Mouse (Mus musculus): ENCODE results near the gene Snap23. TPM values are rescaled to one million over a fixed set of nuclear protein-coding genes. Genes with fewer than 3 reads are reported as not detected.

The Snap23 gene
- polyA plus RNA-seq, 1 experiment from 2014 or later: 46.4 TPM

GRCm38 (mm10) chr2:120589759-120590158 is 22.3 kb downstream of the Snap23 start:
- Histone ChIP-seq H3K27ac (replicated peaks) (no peak overlapping the region), H3K4me1 (no peaks in the 10 kb centered on the region), H3K36me3 (peaks cover 86% of the 10 kb centered on the region), H3K4me3 (no peak overlapping the region), H3K4me2 (no peak overlapping the region), H3K9me3 (no peaks in the 10 kb centered on the region), H3K9ac (no peak overlapping the region), H3K27me3 (replicated peaks) (no peaks in the 10 kb centered on the region)
- 86% methylated on average over 5 of the region's 5 CpGs for WGBS
- ATAC-seq (ENCODE audit: extremely low read depth, insufficient number of reproducible peaks, low FRiP score, low TSS enrichment): no peak

- 98% methylated on average over 1 of the region's 1 CpGs for WGBS
- no peak overlapping the region for H3K4me3 ChIP-seq
- H3K4me2 ChIP-seq: no peak overlapping the region
- no peaks in the 10 kb centered on the region for H3K4me1 ChIP-seq
- no peaks in the 10 kb centered on the region for H3K27me3 ChIP-seq (replicated peaks)
- no peaks in the 10 kb centered on the region for H3K9me3 ChIP-seq
- no peak overlapping the region for H3K9ac ChIP-seq
- H3K27ac ChIP-seq (replicated peaks): no peak overlapping the region
- ATAC-seq (ENCODE audit: extremely low read depth, insufficient number of reproducible peaks, low FRiP score, low TSS enrichment): no peak
- H3K36me3 ChIP-seq: peaks cover 85% of the 10 kb centered on the region
Measured at GRCm38 (mm10) chr2:120592227-120592626, 24.8 kb downstream of the Snap23 start.

GRCm38 (mm10) chr2:120597734-120598133 is 30.3 kb downstream of the Snap23 start:
- no peak overlapping the region for H3K9ac ChIP-seq
- H3K4me1 ChIP-seq: no peaks in the 10 kb centered on the region
- 80% methylated on average over 2 of the region's 2 CpGs for WGBS
- H3K4me3 ChIP-seq: no peak overlapping the region
- no peak overlapping the region for H3K27ac ChIP-seq (replicated peaks)
- H3K9me3 ChIP-seq: no peaks in the 10 kb centered on the region
- ATAC-seq (ENCODE audit: extremely low read depth, insufficient number of reproducible peaks, low FRiP score, low TSS enrichment): no peak
- H3K4me2 ChIP-seq: no peak overlapping the region
- H3K36me3 ChIP-seq: peaks cover 91% of the 10 kb centered on the region
- no peaks in the 10 kb centered on the region for H3K27me3 ChIP-seq (replicated peaks)

- H3K9ac ChIP-seq: no peak overlapping the region
- H3K27me3 ChIP-seq (replicated peaks): no peaks in the 10 kb centered on the region
- H3K27ac ChIP-seq (replicated peaks): no peak overlapping the region
- no peak overlapping the region for H3K4me2 ChIP-seq
- peaks cover 86% of the 10 kb centered on the region for H3K36me3 ChIP-seq
- H3K4me1 ChIP-seq: no peaks in the 10 kb centered on the region
- ATAC-seq (ENCODE audit: extremely low read depth, insufficient number of reproducible peaks, low FRiP score, low TSS enrichment): no peak
- 85% methylated on average over 4 of the region's 4 CpGs for WGBS
- no peak overlapping the region for H3K4me3 ChIP-seq
- H3K9me3 ChIP-seq: no peaks in the 10 kb centered on the region
Measured at GRCm38 (mm10) chr2:120599506-120599905, 32.0 kb downstream of the Snap23 start.

- H3K4me1 ChIP-seq: peaks cover 24% of the 10 kb centered on the region
- no peak overlapping the region for H3K4me3 ChIP-seq
- no peak overlapping the region for H3K4me2 ChIP-seq
- H3K9ac ChIP-seq: no peak overlapping the region
- H3K36me3 ChIP-seq: peaks cover 40% of the 10 kb centered on the region
- H3K9me3 ChIP-seq: no peaks in the 10 kb centered on the region
- 62% methylated on average over 6 of the region's 6 CpGs for WGBS
- H3K27ac ChIP-seq (replicated peaks): no peak overlapping the region
- ATAC-seq (ENCODE audit: extremely low read depth, insufficient number of reproducible peaks, low FRiP score, low TSS enrichment): no peak
- no peaks in the 10 kb centered on the region for H3K27me3 ChIP-seq (replicated peaks)
Measured at GRCm38 (mm10) chr2:120606021-120606690, 38.7 kb downstream of the Snap23 start.

GRCm38 (mm10) chr2:120608830-120609723 is 41.6 kb downstream of the Snap23 start, which contains the start of the genes Haus2 and Lrrc57:
TSS of gene Haus2 (plus strand) at chr2:120609383.
TSS of gene Lrrc57 (minus strand) at chr2:120609520.
- ATAC-seq (ENCODE audit: extremely low read depth, insufficient number of reproducible peaks, low FRiP score, low TSS enrichment): peak; percentile 90
- Histone ChIP-seq H3K36me3 (peaks cover 30% of the 10 kb centered on the region), H3K4me2 (peak within 1 kb of the TSS; percentile 95), H3K4me3 (peak within 1 kb of the TSS; percentile 90), H3K9ac (peak within 1 kb of the TSS; percentile 92), H3K27ac (replicated peaks) (peak within 1 kb of the TSS; percentile 95), H3K27me3 (replicated peaks) (no peaks in the 10 kb centered on the region), H3K4me1 (peaks cover 26% of the 10 kb centered on the region), H3K9me3 (no peaks in the 10 kb centered on the region)
- WGBS: under 1% methylated on average over 52 of the region's 52 CpGs

GRCm38 (mm10) chr2:120616279-120617163 is 49.0 kb downstream of the Snap23 start:
- WGBS: 79% methylated on average over 5 of the region's 5 CpGs
- no peaks in the 10 kb centered on the region for H3K27me3 ChIP-seq (replicated peaks)
- no peak overlapping the region for H3K4me3 ChIP-seq
- no peaks in the 10 kb centered on the region for H3K9me3 ChIP-seq
- no peak overlapping the region for H3K9ac ChIP-seq
- H3K36me3 ChIP-seq: peaks cover 71% of the 10 kb centered on the region
- no peak overlapping the region for H3K27ac ChIP-seq (replicated peaks)
- H3K4me2 ChIP-seq: no peak overlapping the region
- ATAC-seq (ENCODE audit: extremely low read depth, insufficient number of reproducible peaks, low FRiP score, low TSS enrichment): no peak
- no peaks in the 10 kb centered on the region for H3K4me1 ChIP-seq

- Histone ChIP-seq H3K4me1 (no peaks in the 10 kb centered on the region), H3K27me3 (replicated peaks) (no peaks in the 10 kb centered on the region), H3K4me2 (no peak overlapping the region), H3K27ac (replicated peaks) (no peak overlapping the region), H3K36me3 (peaks cover 55% of the 10 kb centered on the region), H3K9me3 (no peaks in the 10 kb centered on the region), H3K9ac (no peak overlapping the region), H3K4me3 (no peak overlapping the region)
- no peak for ATAC-seq (ENCODE audit: extremely low read depth, insufficient number of reproducible peaks, low FRiP score, low TSS enrichment)
- 100% methylated on average over 1 of the region's 1 CpGs for WGBS
Measured at GRCm38 (mm10) chr2:120619538-120619937, 52.1 kb downstream of the Snap23 start.

GRCm38 (mm10) chr2:120622920-120623319 is 55.4 kb downstream of the Snap23 start:
- no peaks in the 10 kb centered on the region for H3K27me3 ChIP-seq (replicated peaks)
- no peaks in the 10 kb centered on the region for H3K9me3 ChIP-seq
- H3K36me3 ChIP-seq: peaks cover 25% of the 10 kb centered on the region
- H3K4me2 ChIP-seq: no peak overlapping the region
- ATAC-seq (ENCODE audit: extremely low read depth, insufficient number of reproducible peaks, low FRiP score, low TSS enrichment): no peak
- H3K27ac ChIP-seq (replicated peaks): no peak overlapping the region
- no peaks in the 10 kb centered on the region for H3K4me1 ChIP-seq
- no peak overlapping the region for H3K9ac ChIP-seq
- no peak overlapping the region for H3K4me3 ChIP-seq

- WGBS: 25% methylated on average over 10 of the region's 10 CpGs
- peak overlapping the region; percentile 50; the same call in 1 of the 2 replicates for H3K27ac ChIP-seq (replicated peaks)
- peak overlapping the region; percentile 64 for H3K9ac ChIP-seq
- H3K4me3 ChIP-seq: peak overlapping the region; percentile 71
- peaks cover 32% of the 10 kb centered on the region for H3K4me1 ChIP-seq
- peaks cover 14% of the 10 kb centered on the region for H3K36me3 ChIP-seq
- H3K27me3 ChIP-seq (replicated peaks): no peaks in the 10 kb centered on the region
- no peaks in the 10 kb centered on the region for H3K9me3 ChIP-seq
- ATAC-seq (ENCODE audit: extremely low read depth, insufficient number of reproducible peaks, low FRiP score, low TSS enrichment): no peak
- peak overlapping the region; percentile 74 for H3K4me2 ChIP-seq
Measured at GRCm38 (mm10) chr2:120628076-120628865, 60.8 kb downstream of the Snap23 start.
